In the genomic region with DNA sequence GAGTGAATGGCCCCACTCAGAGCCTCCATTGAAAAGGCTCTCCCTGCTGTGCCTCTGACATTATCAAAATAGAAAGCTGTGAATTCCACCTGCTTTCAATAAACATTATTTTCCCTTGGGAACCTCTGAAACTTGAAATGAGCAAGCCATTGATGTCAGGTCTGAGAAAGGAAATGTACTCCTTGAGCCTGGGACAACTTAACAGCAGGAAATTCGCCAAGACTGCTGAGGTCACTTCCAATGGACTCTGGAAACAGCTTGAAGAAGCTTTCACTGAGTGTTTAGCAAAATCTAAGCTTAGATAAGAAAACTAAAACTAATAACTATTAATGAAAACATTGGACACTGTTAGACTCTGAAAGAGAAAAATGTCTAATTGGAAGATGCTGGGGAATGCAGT, we compare ENCODE assay signal across 16 mouse cellular contexts. TPM values are rescaled to one million over a fixed set of nuclear protein-coding genes. Genes with fewer than 3 reads are reported as not detected.
DNase-seq lines count a peak whose midpoint lies in the region; ATAC-seq lines count a peak whose summit lies in the region.
"Had no signal": no experiment of that assay in that cellular context is flagged by ENCODE, and none has a peak within 500 bp of the region (broad histone marks: within the 10 kb centered on the region; RNA-seq: fewer than 3 reads in every experiment).

No protein-coding gene starts in this region.

- no peak for ATAC-seq in heart, embryonic 11.5 days (replicated peaks; ENCODE audit: insufficient number of reproducible peaks, low FRiP score, low TSS enrichment)
- no peak for ATAC-seq in midbrain, embryonic 13.5 days
- ATAC-seq: CD4-positive, CD25-positive, alpha-beta regulatory T cell, adult 4 months; forebrain, embryonic 13.5 days; intestine, embryonic 16.5 days had no signal

- no peaks in the 10 kb centered on the region for H3K36me3 ChIP-seq in heart, embryonic 11.5 days (ENCODE audit: control insufficient read depth, insufficient read depth, low read length)
- no peaks in the 10 kb centered on the region for H3K36me3 ChIP-seq in midbrain, embryonic 13.5 days
- H3K36me3 ChIP-seq: embryonic facial prominence, embryonic 13.5 days had no signal

- no peak overlapping the region for H3K9ac ChIP-seq in heart, embryonic 11.5 days (ENCODE audit: low read depth, low read length)
- H3K9ac ChIP-seq in midbrain, embryonic 13.5 days (replicated peaks) = no peak overlapping the region
- H3K9ac ChIP-seq: embryonic facial prominence, embryonic 13.5 days; forebrain, embryonic 13.5 days; liver, embryonic 15.5 days had no signal

- peak; percentile 63 for DNase-seq in heart, adult 8-10 months (ENCODE audit: low spot score)
- DNase-seq in urinary bladder, postnatal 14 days (ENCODE audit: low spot score) = peak; percentile 18
- DNase-seq in urinary bladder, adult 2 months (ENCODE audit: low spot score) = no peak
- DNase-seq in forelimb bud, embryonic 11.5 days (ENCODE audit: low read depth, low spot score) = peak; percentile 11
- DNase-seq in frontal cortex, postnatal 10 days (ENCODE audit: low spot score in 2 of 2) = no peak
- DNase-seq: adrenal gland, adult 8-10 months; left cerebral cortex, postnatal 4 days; thymus, postnatal 36 days had no signal

- no peaks in the 10 kb centered on the region for H3K27me3 ChIP-seq in heart, embryonic 11.5 days (ENCODE audit: control insufficient read depth, insufficient read depth, low read length)
- no peaks in the 10 kb centered on the region for H3K27me3 ChIP-seq in midbrain, embryonic 13.5 days
- H3K27me3 ChIP-seq: embryonic facial prominence, embryonic 13.5 days; forebrain, embryonic 13.5 days; liver, embryonic 15.5 days; megakaryocyte, embryonic 14.5 days had no signal

- no peak overlapping the region for H3K27ac ChIP-seq in heart, embryonic 11.5 days (ENCODE audit: low read depth, low read length)
- H3K27ac ChIP-seq in midbrain, embryonic 13.5 days = no peak overlapping the region
- H3K27ac ChIP-seq: embryonic facial prominence, embryonic 13.5 days; forebrain, embryonic 13.5 days; liver, embryonic 15.5 days had no signal

- no peak overlapping the region for H3K4me3 ChIP-seq in heart, embryonic 11.5 days (ENCODE audit: low read depth, low read length)
- H3K4me3 ChIP-seq in midbrain, embryonic 13.5 days (replicated peaks) = no peak overlapping the region
- H3K4me3 ChIP-seq: embryonic facial prominence, embryonic 13.5 days; forebrain, embryonic 13.5 days; liver, embryonic 15.5 days; megakaryocyte, embryonic 14.5 days had no signal

- H3K4me1 ChIP-seq in heart, embryonic 11.5 days (ENCODE audit: control insufficient read depth, insufficient read depth, low read length) = no peaks in the 10 kb centered on the region
- no peaks in the 10 kb centered on the region for H3K4me1 ChIP-seq in midbrain, embryonic 13.5 days (replicated peaks)
- H3K4me1 ChIP-seq: embryonic facial prominence, embryonic 13.5 days; forebrain, embryonic 13.5 days; liver, embryonic 15.5 days; megakaryocyte, embryonic 14.5 days had no signal

- WGBS in heart, embryonic 11.5 days (ENCODE audit: insufficient replicate concordance) = 13% methylated on average over 1 of the region's 1 CpGs
- 6% methylated on average over 1 of the region's 1 CpGs for WGBS in midbrain, embryonic 13.5 days

- no peak overlapping the region for H3K4me2 ChIP-seq in heart, embryonic 11.5 days
- H3K4me2 ChIP-seq in midbrain, embryonic 13.5 days (replicated peaks) = no peak overlapping the region
- H3K4me2 ChIP-seq: embryonic facial prominence, embryonic 13.5 days; forebrain, embryonic 13.5 days; liver, embryonic 15.5 days had no signal

- no peaks in the 10 kb centered on the region for H3K9me3 ChIP-seq in heart, embryonic 11.5 days (replicated peaks; ENCODE audit: control insufficient read depth, low read length)
- H3K9me3 ChIP-seq in midbrain, embryonic 13.5 days = no peaks in the 10 kb centered on the region
- H3K9me3 ChIP-seq: embryonic facial prominence, embryonic 13.5 days; forebrain, embryonic 13.5 days; liver, embryonic 15.5 days; megakaryocyte, embryonic 14.5 days had no signal

RNA-seq across cellular contexts. Expression of gene Sat1, which starts 7.6 kb away (rescaled TPM):
- total RNA-seq in heart, adult 8-10 months (2022) = 10 to 100 TPM; 20.5 to 45.5 (median 27.4) TPM
- polyA plus RNA-seq in heart, embryonic 11.5 days (2014; fragmentation: Nextera tagmentation; extraction: Ambion mirVana) = 79.2 and 80.5 TPM in 2 replicates
- 311 and 408 TPM in 2 replicates for polyA plus RNA-seq in urinary bladder, adult 2 months (2012; rRNA removed)
- 70.8 and 72.8 TPM in 2 replicates for polyA plus RNA-seq in midbrain, embryonic 13.5 days (2015; fragmentation: Nextera tagmentation; extraction: Ambion mirVana)

RNA-seq across cellular contexts. Expression of gene Acot9, which starts 53.6 kb away (rescaled TPM):
- total RNA-seq in heart, adult 8-10 months (2022) = 10 to 100 TPM; 21.6 to 26.9 (median 24.6) TPM
- 33.1 and 42.0 TPM in 2 replicates for polyA plus RNA-seq in heart, embryonic 11.5 days (2014; fragmentation: Nextera tagmentation; extraction: Ambion mirVana)
- 29.7 and 36.1 TPM in 2 replicates for polyA plus RNA-seq in urinary bladder, adult 2 months (2012; rRNA removed)
- polyA plus RNA-seq in midbrain, embryonic 13.5 days (2015; fragmentation: Nextera tagmentation; extraction: Ambion mirVana) = 31.2 and 35.6 TPM in 2 replicates

Comparison
In these comparisons a context has a peak if more than half of its experiments do, and no peak if none do; other contexts are left out.
1. DNase-seq: peak in heart, adult 8-10 months (single experiment), urinary bladder, postnatal 14 days (single experiment) and forelimb bud, embryonic 11.5 days (single experiment); none in urinary bladder, adult 2 months (single experiment) and frontal cortex, postnatal 10 days (0 of 2).